Mouse (Mus musculus) adrenal gland, adult 8-10 months (tissue): ENCODE data around the gene Hoga1. TPM values are rescaled to one million over a fixed set of nuclear protein-coding genes. Genes with fewer than 3 reads are reported as not detected.

Experiments
- total RNA-seq, 4 experiments: library from RNA; stranded (reverse); gene quantifications; 2 replicates each; pipeline ENCODE4 v1.2.4; 2022

Gene Hoga1
- total RNA-seq, 4 experiments from 2014 or later: 2.8 to 17.4 (median 9.1) TPM

Other genes starting within 250 kb of the Hoga1 start
- 1 to 10 TPM; 4.5 to 8.6 (median 7.2) TPM for gene Arhgap19, start 243.6 kb upstream of the Hoga1 start, total RNA-seq
- gene Frat1, start 215.6 kb upstream of the Hoga1 start, total RNA-seq: 1 to 10 TPM; 7.5 to 9.2 (median 8.8) TPM
- gene Frat2, start 197.5 kb upstream of the Hoga1 start, total RNA-seq: 1 to 10 TPM; 1.8 to 4.4 (median 3.8) TPM
- 10 to 100 TPM; 15.8 to 17.9 (median 17.0) TPM for gene Rrp12, start 149.4 kb upstream of the Hoga1 start, total RNA-seq
- 100 to 1,000 TPM; 650 to 931 (median 818) TPM for gene Pgam1, start 133.7 kb upstream of the Hoga1 start, total RNA-seq
- gene Exosc1, start 112.2 kb upstream of the Hoga1 start, total RNA-seq: 10 to 100 TPM; 26.6 to 34.0 (median 30.8) TPM
- 10 to 100 TPM; 29.5 to 40.7 (median 34.8) TPM for gene Zdhhc16, start 112.1 kb upstream of the Hoga1 start, total RNA-seq
- 10 to 100 TPM; 25.4 to 36.3 (median 29.7) TPM for gene Mms19, start 64.5 kb upstream of the Hoga1 start, total RNA-seq
- gene Ubtd1, start 63.8 kb upstream of the Hoga1 start, total RNA-seq: 10 to 100 TPM; 17.2 to 23.2 (median 21.2) TPM
- gene Ankrd2, start 9.6 kb upstream of the Hoga1 start, total RNA-seq: 1 to 10 TPM in 1 of 4 experiments, under 1 TPM in 2, not detected in 1; 0.27 to 1.3 (median 0.42) TPM
- 1 to 10 TPM in 2 of 4 experiments, under 1 TPM in 2; 0.58 to 3.5 (median 1.5) TPM for gene 4933411K16Rik, start 6.6 kb downstream of the Hoga1 start, total RNA-seq
- gene Morn4, start 40.7 kb downstream of the Hoga1 start, total RNA-seq: 10 to 100 TPM in 3 of 4 experiments, 1 to 10 TPM in 1; 9.1 to 25.1 (median 19.8) TPM
- 10 to 100 TPM; 78.8 to 81.8 (median 80.4) TPM for gene Pi4k2a, start 44.9 kb downstream of the Hoga1 start, total RNA-seq
- 100 to 1,000 TPM in 1 of 4 experiments, 10 to 100 TPM in 3; 53.5 to 107 (median 73.9) TPM for gene Avpi1, start 83.4 kb downstream of the Hoga1 start, total RNA-seq
- gene Marveld1, start 101.8 kb downstream of the Hoga1 start, total RNA-seq: 10 to 100 TPM; 35.2 to 56.5 (median 47.4) TPM
- 10 to 100 TPM; 53.2 to 70.1 (median 61.8) TPM for gene Zfyve27, start 118.3 kb downstream of the Hoga1 start, total RNA-seq
- gene Sfrp5, start 156.6 kb downstream of the Hoga1 start, total RNA-seq: 10 to 100 TPM in 2 of 4 experiments, 1 to 10 TPM in 2; 3.4 to 25.0 (median 13.1) TPM
- gene Golga7b, start 202.0 kb downstream of the Hoga1 start, total RNA-seq: 1 to 10 TPM; 1.2 to 2.1 (median 1.6) TPM